Mouse (Mus musculus) spleen, embryonic (tissue): Measurements from ENCODE around the gene Ccl21a.
"Not testable (repeated sequence)": the region's sequence is repeated elsewhere in the genome, so short reads cannot be mapped to it uniquely, and the experiment has no call there.

Source experiments
- CTCF ChIA-PET: fragments of 350-600 bp; sonication (Branson Sonifier 250); formaldehyde crosslinking; loops from one replicate; lab custom pipeline; 2022; lab: Charles Lee

Ccl21a gene

DNA sequence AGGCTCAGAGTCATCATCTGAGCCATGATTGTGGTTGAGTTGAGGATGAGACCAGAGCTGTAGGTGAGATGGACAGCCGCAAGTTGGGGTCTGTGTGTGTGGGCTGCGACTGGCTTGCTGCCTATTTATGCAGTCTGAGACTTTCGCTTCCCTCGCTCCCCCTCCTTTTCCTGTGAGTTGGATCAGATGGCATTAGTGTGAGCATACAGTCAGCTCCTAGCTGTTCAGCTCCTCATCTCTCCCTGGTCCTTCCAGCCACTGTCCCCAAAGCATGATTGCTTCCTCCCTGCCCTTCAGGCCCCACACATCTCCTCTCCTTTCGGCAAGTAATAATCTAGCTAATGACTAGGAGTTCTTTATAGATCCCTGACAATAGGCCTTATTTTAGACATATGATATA lies at the start of gene Ccl21a:
Gene Ccl21a, minus strand, starts transcription at position 101 of the 400 bp plus-strand sequence.
- CTCF ChIA-PET = not testable (repeated sequence)

DNA sequence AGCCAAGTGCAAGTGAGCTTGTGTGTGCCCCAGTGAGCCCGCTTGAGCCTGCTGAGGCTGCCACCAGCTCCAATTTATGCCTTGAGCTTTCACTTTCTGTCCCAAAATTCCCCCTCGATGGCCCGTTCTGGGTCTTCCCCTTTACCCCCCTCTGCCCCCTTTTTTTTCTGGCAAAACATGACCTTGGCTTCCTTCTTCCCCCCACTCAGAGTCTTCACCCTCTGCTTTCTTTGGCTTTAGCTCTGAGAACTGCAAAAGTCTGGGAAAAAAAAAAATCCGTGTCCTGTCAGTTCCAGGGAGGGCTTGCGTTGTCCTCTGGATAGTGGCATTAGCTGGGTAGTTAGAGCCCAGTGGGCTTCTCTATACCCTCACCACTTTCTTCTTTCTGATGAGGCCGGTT lies 17.3 kb downstream of the Ccl21a start, which contains the start of gene Ccl19:
Gene Ccl19, minus strand, starts transcription at position 101 of the 400 bp plus-strand sequence.
- CTCF ChIA-PET = not testable (repeated sequence)

DNA sequence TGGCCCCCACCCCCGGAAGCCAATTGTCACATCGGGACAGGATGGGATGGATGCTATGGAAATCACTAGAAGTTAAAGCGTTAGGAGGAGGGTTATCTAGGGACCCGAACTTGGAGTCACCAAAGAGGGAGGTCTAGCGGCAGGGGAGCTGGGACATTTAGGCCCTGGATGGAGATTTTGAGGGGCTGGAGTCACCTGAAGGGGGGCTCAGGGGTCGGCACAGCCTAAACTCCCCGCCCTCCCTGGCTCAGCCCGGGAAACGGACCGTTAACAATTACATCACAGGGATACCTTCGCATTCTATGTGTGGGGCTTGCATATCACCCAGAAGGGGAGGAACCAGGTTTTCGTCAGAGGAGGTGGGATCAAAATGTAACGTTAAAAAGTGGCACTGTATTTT lies 38.5 kb downstream of the Ccl21a start, which contains the start of gene 4930578G10Rik:
Gene 4930578G10Rik, plus strand, starts transcription at position 301 of the 400 bp plus-strand sequence.
- CTCF ChIA-PET = not testable (repeated sequence)
